In genomic region chr4:133347624-133348023, GRCm38 (mm10) we compare ENCODE assay signal across 11 mouse cellular contexts. TPM values are rescaled to one million over a fixed set of nuclear protein-coding genes. Genes with fewer than 3 reads are reported as not detected.
DNase-seq lines count a peak whose midpoint lies in the region; ATAC-seq and TF ChIP-seq lines count a peak whose summit lies in the region.
"Had no signal": no experiment of that assay in that cellular context is flagged by ENCODE, and none has a peak within 500 bp of the region (broad histone marks: within the 10 kb centered on the region; RNA-seq: fewer than 3 reads in every experiment).

No protein-coding gene starts in this region.

- H3K27me3 ChIP-seq in intestine, postnatal 0 days (replicated peaks; ENCODE audit: control insufficient read depth, insufficient read depth, low read length), result no peaks in the 10 kb centered on the region
- H3K27me3 ChIP-seq in intestine, embryonic 15.5 days (replicated peaks), result no peaks in the 10 kb centered on the region
- H3K27me3 ChIP-seq: liver, embryonic 13.5 days had no signal

- H3K9me3 ChIP-seq in intestine, postnatal 0 days (ENCODE audit: control insufficient read depth), result no peaks in the 10 kb centered on the region
- H3K9me3 ChIP-seq in intestine, embryonic 15.5 days, result no peaks in the 10 kb centered on the region
- no peaks in the 10 kb centered on the region for H3K9me3 ChIP-seq in ES-E14 (ENCODE audit: control insufficient read depth, insufficient read depth, low read depth, low read length)
- H3K9me3 ChIP-seq: liver, embryonic 13.5 days had no signal

- H3K4me2 ChIP-seq in intestine, postnatal 0 days (replicated peaks; ENCODE audit: low read depth), result no peak overlapping the region
- H3K4me2 ChIP-seq in intestine, embryonic 15.5 days (replicated peaks), result no peak overlapping the region
- H3K4me2 ChIP-seq: liver, embryonic 13.5 days had no signal

- H3K4me1 ChIP-seq in intestine, postnatal 0 days (replicated peaks; ENCODE audit: control insufficient read depth, insufficient read depth, low read length), result no peaks in the 10 kb centered on the region
- no peaks in the 10 kb centered on the region for H3K4me1 ChIP-seq in intestine, embryonic 15.5 days (replicated peaks)
- peaks cover 3 to 10% of the 10 kb centered on the region in 2 experiments; a peak in 3 of 4 replicates for H3K4me1 ChIP-seq in ES-E14 (ENCODE audit: control insufficient read depth in 2 of 2, insufficient read depth in 2 of 2, low read length in 2 of 2, poor library complexity in 1 of 2)

- H3K9ac ChIP-seq in intestine, postnatal 0 days (ENCODE audit: low read depth, low read length), result no peak overlapping the region
- no peak overlapping the region for H3K9ac ChIP-seq in intestine, embryonic 15.5 days
- H3K9ac ChIP-seq in ES-E14 (ENCODE audit: insufficient read depth, low read depth, low read length, poor library complexity, severe bottlenecking), result peak overlapping the region; percentile 65; the same call in 1 of the 2 replicates
- H3K9ac ChIP-seq: liver, embryonic 13.5 days had no signal

- WGBS in intestine, postnatal 0 days, result 70% methylated on average over 4 of the region's 4 CpGs
- 63% methylated on average over 4 of the region's 4 CpGs for WGBS in intestine, embryonic 15.5 days

- in situ Hi-C loops in ES-E14 (cut with MboI; ENCODE audit: low sequenced_read_pairs in 2 of 2, unreplicated experiment in 2 of 2), result no loop called here

- ATAC-seq in intestine, postnatal 0 days, result no peak
- ATAC-seq in intestine, embryonic 15.5 days, result no peak
- ATAC-seq in common myeloid progenitor, adult 5-6 weeks (replicated peaks; ENCODE audit: low read depth, poor library complexity, severe bottlenecking), result peak; percentile 38

- peak; percentile 61 for TF ChIP-seq CTCF in intestine, postnatal 0 days (IDR thresholded peaks at IDR 0.05; ENCODE audit: low read depth)

- H3K4me3 ChIP-seq in intestine, postnatal 0 days (ENCODE audit: low read depth, low read length), result no peak overlapping the region
- no peak overlapping the region for H3K4me3 ChIP-seq in intestine, embryonic 15.5 days (replicated peaks)
- peak overlapping the region in 1 of 2 experiments; percentile 32; a peak in 2 of 4 replicates for H3K4me3 ChIP-seq in ES-E14 (ENCODE audit: insufficient read depth in 1 of 2, low read depth in 1 of 2, low read length in 2 of 2, poor library complexity in 1 of 2, severe bottlenecking in 1 of 2)
- H3K4me3 ChIP-seq: liver, embryonic 13.5 days had no signal

- DNase-seq in 416B (ENCODE audit: low read depth) (peak; percentile 92), ES-E14 (ENCODE audit: low read depth, low spot score) (no peak)
- no peak for DNase-seq in Muller cell, postnatal 12 days (ENCODE audit: inconsistent ontology term)
- no peak for DNase-seq in frontal cortex, postnatal 10 days (ENCODE audit: low spot score in 2 of 2)
- DNase-seq in testis, postnatal 10 days (ENCODE audit: low spot score), result no peak
- DNase-seq: cerebellum, adult 11-12 months; liver, embryonic 13.5 days; thymus, postnatal 36 days had no signal

- H3K27ac ChIP-seq in intestine, postnatal 0 days (ENCODE audit: low read depth, low read length), result no peak overlapping the region
- no peak overlapping the region for H3K27ac ChIP-seq in intestine, embryonic 15.5 days
- H3K27ac ChIP-seq in ES-E14 (ENCODE audit: insufficient read depth, low read depth, low read length, poor library complexity, severe bottlenecking), result peak overlapping the region; percentile 88; the same call in 1 of the 2 replicates
- H3K27ac ChIP-seq: liver, embryonic 13.5 days had no signal

- H3K36me3 ChIP-seq in intestine, postnatal 0 days (ENCODE audit: control insufficient read depth, insufficient read depth), result no peaks in the 10 kb centered on the region
- H3K36me3 ChIP-seq in intestine, embryonic 15.5 days, result no peaks in the 10 kb centered on the region
- H3K36me3 ChIP-seq in ES-E14 (ENCODE audit: control insufficient read depth, insufficient read depth, low read length, poor library complexity, severe bottlenecking), result no peaks in the 10 kb centered on the region
- H3K36me3 ChIP-seq: liver, embryonic 13.5 days had no signal

TF ChIP-seq in ES-E14, 5 proteins besides CTCF, POLR2A, EP300 and RAD21:
- TF ChIP-seq CHD2 (IDR thresholded peaks at IDR 0.05; ENCODE audit: low read depth, low read length), result no peak
- peak; percentile 87 for TF ChIP-seq MAFK (IDR thresholded peaks at IDR 0.05; ENCODE audit: insufficient read depth, low read depth, low read length)
TF ChIP-seq in ES-E14: peak in this region for 1.

RNA-seq across cellular contexts. Expression of gene Wdtc1, which starts 5.7 kb away (rescaled TPM):
- 7.2 and 8.2 TPM in 2 replicates for polyA plus RNA-seq in intestine, postnatal 0 days (2015; fragmentation: Nextera tagmentation; extraction: Ambion mirVana)
- polyA plus RNA-seq in intestine, embryonic 15.5 days (2015; fragmentation: Nextera tagmentation; extraction: Ambion mirVana), result 13.9 and 17.0 TPM in 2 replicates
- 65.6 and 91.8 TPM in 2 replicates for total RNA-seq in ES-E14 (2012; rRNA removed)
- total RNA-seq in common myeloid progenitor, adult 5-6 weeks (2017), result 9.3 and 12.6 TPM in 2 replicates

RNA-seq across cellular contexts. Expression of gene Slc9a1, which starts 21.9 kb away (rescaled TPM):
- polyA plus RNA-seq in intestine, postnatal 0 days (2015; fragmentation: Nextera tagmentation; extraction: Ambion mirVana), result 5.7 and 6.1 TPM in 2 replicates
- 8.5 and 9.3 TPM in 2 replicates for polyA plus RNA-seq in intestine, embryonic 15.5 days (2015; fragmentation: Nextera tagmentation; extraction: Ambion mirVana)
- 24.7 and 24.9 TPM in 2 replicates for total RNA-seq in ES-E14 (2012; rRNA removed)
- 9.0 and 9.7 TPM in 2 replicates for total RNA-seq in common myeloid progenitor, adult 5-6 weeks (2017)
